Mouse (Mus musculus): ENCODE results near the gene Tmem95. TPM values are rescaled to one million over a fixed set of nuclear protein-coding genes. Genes with fewer than 3 reads are reported as not detected.

Tmem95 gene
- total RNA-seq, 1 experiment from 2014 or later: not detected

DNA sequence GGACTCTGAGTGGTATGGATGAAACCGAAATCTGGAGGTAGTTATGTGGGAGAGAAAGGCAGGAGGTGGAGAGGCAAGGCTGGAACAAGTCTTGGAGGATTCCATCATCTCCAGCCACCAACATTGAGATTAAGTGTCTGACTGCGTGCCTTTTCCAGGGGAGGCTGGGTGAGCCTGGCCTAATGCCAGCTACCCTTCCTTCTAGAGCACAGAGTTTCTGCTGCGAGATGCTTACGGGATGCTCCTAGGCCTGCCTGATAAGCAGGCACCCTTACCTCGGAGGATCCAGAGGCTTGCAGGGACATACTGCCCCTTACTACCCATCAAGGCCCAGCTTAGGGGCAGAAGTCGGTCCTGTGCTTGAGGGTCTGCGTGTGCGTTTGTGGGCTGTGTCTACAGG, 44.3 kb downstream of the Tmem95 start:
- ATAC-seq (ENCODE audit: extremely low read depth, insufficient number of reproducible peaks, low FRiP score, poor library complexity, severe bottlenecking): no peak

- no peak for ATAC-seq (ENCODE audit: extremely low read depth, insufficient number of reproducible peaks, low FRiP score, poor library complexity, severe bottlenecking)
Measured at GRCm38 (mm10) chr11:69828832-69829231, 49.0 kb downstream of the Tmem95 start.

Other genes starting within 250 kb of the Tmem95 start
- gene Fxr2, start 245.0 kb downstream of the Tmem95 start, total RNA-seq (2017): 75.8 and 86.1 TPM in 2 replicates
- gene Sox15, start 222.7 kb downstream of the Tmem95 start, total RNA-seq (2017): 1.5 and 2.1 TPM in 2 replicates
- 35.6 and 41.3 TPM in 2 replicates for gene Mpdu1, start 215.4 kb downstream of the Tmem95 start, total RNA-seq (2017)
- gene Cd68, start 211.9 kb downstream of the Tmem95 start, total RNA-seq (2017): 82.6 and 91.5 TPM in 2 replicates
- gene Eif4a1, start 205.6 kb downstream of the Tmem95 start, total RNA-seq (2017): 265 and 300 TPM in 2 replicates
- 92.3 and 106 TPM in 2 replicates for gene Senp3, start 195.9 kb downstream of the Tmem95 start, total RNA-seq (2017)
- gene Tnfsf13, start 192.2 kb downstream of the Tmem95 start, total RNA-seq (2017): 3.3 and 3.7 TPM in 2 replicates
- 0.70 and 0.74 TPM in 2 replicates for gene Tnfsf12, start 182.2 kb downstream of the Tmem95 start, total RNA-seq (2017)
- 0.58 and 0.86 TPM in 2 replicates for gene Tnfsfm13, start 181.9 kb downstream of the Tmem95 start, total RNA-seq (2017)
- 40.2 and 59.4 TPM in 2 replicates for gene Polr2a, start 119.4 kb downstream of the Tmem95 start, total RNA-seq (2017)
- gene Slc35g3, start 116.0 kb downstream of the Tmem95 start, total RNA-seq (2017): not detected in 2 replicates
- gene Zbtb4, start 112.1 kb downstream of the Tmem95 start, total RNA-seq (2017): 22.0 and 27.8 TPM in 2 replicates
- gene Chrnb1, start 82.1 kb downstream of the Tmem95 start, total RNA-seq (2017): 3.5 and 5.3 TPM in 2 replicates
- not detected in 2 replicates for gene Fgf11, start 76.2 kb downstream of the Tmem95 start, total RNA-seq (2017)
- gene Tmem102, start 72.4 kb downstream of the Tmem95 start, total RNA-seq (2017): 0.58 TPM in 1 of 2 replicates, not detected in the other
- not detected in 2 replicates for gene Gm39566, start 62.7 kb downstream of the Tmem95 start, total RNA-seq (2017)
- 0.47 TPM in 1 of 2 replicates, not detected in the other for gene Spem2, start 59.6 kb downstream of the Tmem95 start, total RNA-seq (2017)
- not detected in 2 replicates for gene Spem1, start 55.8 kb downstream of the Tmem95 start, total RNA-seq (2017)
- gene Nlgn2, start 40.2 kb downstream of the Tmem95 start, total RNA-seq (2017): 0.12 TPM in 1 of 2 replicates, not detected in the other
- gene Tmem256, start 39.5 kb downstream of the Tmem95 start, total RNA-seq (2017): 9.1 and 13.3 TPM in 2 replicates
- gene Plscr3, start 31.6 kb downstream of the Tmem95 start, total RNA-seq (2017): 4.4 and 5.0 TPM in 2 replicates
- gene Tnk1, start 19.3 kb downstream of the Tmem95 start, total RNA-seq (2017): not detected in 2 replicates
- 9.0 and 9.5 TPM in 2 replicates for gene Kctd11, start 3.4 kb upstream of the Tmem95 start, total RNA-seq (2017)
- 245 and 247 TPM in 2 replicates for gene Acap1, start 17.5 kb upstream of the Tmem95 start, total RNA-seq (2017)
- gene 2810408A11Rik, start 23.0 kb upstream of the Tmem95 start, total RNA-seq (2017): 2.8 and 3.8 TPM in 2 replicates
- 64.1 and 71.1 TPM in 2 replicates for gene Neurl4, start 23.1 kb upstream of the Tmem95 start, total RNA-seq (2017)
- gene Gps2, start 35.9 kb upstream of the Tmem95 start, total RNA-seq (2017): 103 TPM in 2 replicates
- gene Eif5a, start 43.9 kb upstream of the Tmem95 start, total RNA-seq (2017): 155 and 165 TPM in 2 replicates
- not detected in 2 replicates for gene Ybx2, start 57.8 kb upstream of the Tmem95 start, total RNA-seq (2017)
- not detected in 2 replicates for gene Slc2a4, start 70.2 kb upstream of the Tmem95 start, total RNA-seq (2017)
- gene Cldn7, start 86.8 kb upstream of the Tmem95 start, total RNA-seq (2017): 0.47 TPM in 1 of 2 replicates, not detected in the other
- gene Ctdnep1, start 103.1 kb upstream of the Tmem95 start, total RNA-seq (2017): 31.4 and 42.8 TPM in 2 replicates
- gene Elp5, start 104.5 kb upstream of the Tmem95 start, total RNA-seq (2017): 21.6 and 23.2 TPM in 2 replicates
- 397 and 455 TPM in 2 replicates for gene Gabarap, start 113.1 kb upstream of the Tmem95 start, total RNA-seq (2017)
- 74.4 and 80.3 TPM in 2 replicates for gene Phf23, start 117.8 kb upstream of the Tmem95 start, total RNA-seq (2017)
- gene Dvl2, start 122.6 kb upstream of the Tmem95 start, total RNA-seq (2017): 41.0 and 41.7 TPM in 2 replicates
- gene Acadvl, start 137.4 kb upstream of the Tmem95 start, total RNA-seq (2017): 45.2 and 46.7 TPM in 2 replicates
- gene Dlg4, start 138.9 kb upstream of the Tmem95 start, total RNA-seq (2017): 2.4 and 2.9 TPM in 2 replicates
- gene Asgr1, start 176.1 kb upstream of the Tmem95 start, total RNA-seq (2017): not detected in 2 replicates
- gene Asgr2, start 214.6 kb upstream of the Tmem95 start, total RNA-seq (2017): not detected in 2 replicates